Mouse (Mus musculus) left cerebral cortex, postnatal 14 days (tissue): ENCODE results near the gene Gm9903. TPM values are rescaled to one million over a fixed set of nuclear protein-coding genes. Genes with fewer than 3 reads are reported as not detected.

ENCODE experiments used
- DNase-seq, 2 experiments: peaks; one replicate each; pipeline ENCODE4 v3.0.0; 2021 to 2022; ENCODE audit warnings: low spot score in 2 of 2, mixed read lengths in 1 of 2
- intact Hi-C: fragments of 180-260 bp; cut with DNase I; formaldehyde crosslinking; loops from one replicate; pipeline ENCODE4 v1.15.1; 2025
- total RNA-seq, 2 experiments: library from RNA; stranded (reverse); gene quantifications; 2 replicates each; pipeline ENCODE4 v1.2.3; 2021

The Gm9903 gene
- total RNA-seq, 2 experiments from 2014 or later: 0.72 to 1.3 TPM

DNA sequence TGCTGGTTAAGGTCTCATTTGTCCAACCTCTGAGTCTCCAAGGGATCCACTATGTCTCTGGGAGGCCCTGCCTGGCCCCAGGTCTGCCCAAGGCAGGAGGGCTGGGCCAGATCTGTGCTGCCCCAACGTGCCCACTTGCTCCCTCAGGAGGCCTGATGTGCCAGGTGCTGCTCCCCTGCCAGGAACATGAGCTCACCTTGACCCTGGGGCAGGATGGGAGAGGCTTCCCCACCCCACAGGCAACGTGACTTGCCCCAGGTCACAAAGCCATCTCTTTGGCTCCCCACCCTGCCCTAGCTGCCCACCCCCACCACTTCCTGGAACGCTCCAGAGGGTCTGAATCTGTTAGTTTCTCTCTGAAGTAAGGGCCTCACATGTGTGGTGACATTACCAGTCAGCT, 51.3 kb downstream of the Gm9903 start:
- no peak for DNase-seq
- intact Hi-C loops: loop anchor here (5.0 to 10.0 kb wide), 2 partner anchors 56 to 274 kb away; no protein-coding TSS in a partner anchor

Other genes starting within 250 kb of the Gm9903 start
- not detected for gene Nkx1-1, start 195.9 kb upstream of the Gm9903 start, total RNA-seq
- gene Fam53a, start 290 bp upstream of the Gm9903 start, total RNA-seq: 10 to 100 TPM; 22.4 to 23.9 TPM
- gene Slbp, start 22.6 kb downstream of the Gm9903 start, total RNA-seq: 10 to 100 TPM; 23.6 to 27.7 TPM
- gene Tacc3, start 28.2 kb downstream of the Gm9903 start, total RNA-seq: 10 to 100 TPM in 1 of 2 experiments, 1 to 10 TPM in 1; 9.1 to 11.2 TPM
- 10 to 100 TPM; 24.9 to 26.7 TPM for gene Tmem129, start 28.5 kb downstream of the Gm9903 start, total RNA-seq
- gene Fgfr3, start 91.7 kb downstream of the Gm9903 start, total RNA-seq: 100 to 1,000 TPM; 109 to 111 TPM
- 100 to 1,000 TPM; 104 to 111 TPM for gene Letm1, start 152.9 kb downstream of the Gm9903 start, total RNA-seq
- gene Nsd2, start 190.8 kb downstream of the Gm9903 start, total RNA-seq: 100 to 1,000 TPM; 127 to 142 TPM